ENCODE assay signal across 8 mouse cellular contexts in the genomic region with DNA sequence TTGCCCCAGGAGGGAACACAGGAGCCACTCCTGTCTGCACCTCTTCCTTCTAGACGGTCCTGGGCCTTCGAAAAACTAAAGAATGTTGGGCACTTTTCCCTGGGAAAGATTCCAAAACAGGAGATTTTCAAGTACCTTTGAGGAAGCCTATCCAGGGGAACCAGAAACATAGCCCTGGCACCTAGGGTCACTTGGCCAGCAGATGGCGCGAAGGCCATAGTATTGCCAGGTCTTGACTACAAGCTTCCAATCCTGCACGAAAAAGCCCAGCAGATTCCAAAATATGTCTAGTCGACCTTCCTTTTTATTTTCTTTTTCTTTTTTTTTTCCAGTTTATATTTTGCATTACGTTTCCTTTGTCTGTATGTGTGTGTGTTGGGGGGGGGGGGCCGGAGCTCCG. TPM values are rescaled to one million over a fixed set of nuclear protein-coding genes. Genes with fewer than 3 reads are reported as not detected.
DNase-seq lines count a peak whose midpoint lies in the region; ATAC-seq and TF ChIP-seq lines count a peak whose summit lies in the region.
"Had no signal": no experiment of that assay in that cellular context is flagged by ENCODE, and none has a peak within 500 bp of the region (broad histone marks: within the 10 kb centered on the region; RNA-seq: fewer than 3 reads in every experiment).

No protein-coding gene starts in this region.

- WGBS in heart, embryonic 11.5 days (ENCODE audit: insufficient replicate concordance) = 47% methylated on average over 9 of the region's 9 CpGs
- 59% methylated on average over 9 of the region's 9 CpGs for WGBS in spleen, adult 2 months
- WGBS in embryonic facial prominence, embryonic 11.5 days = 58% methylated on average over 9 of the region's 9 CpGs

- no peaks in the 10 kb centered on the region for H3K27me3 ChIP-seq in heart, embryonic 11.5 days (ENCODE audit: control insufficient read depth, insufficient read depth, low read length)
- no peaks in the 10 kb centered on the region for H3K27me3 ChIP-seq in spleen, adult 2 months (ENCODE audit: control insufficient read depth, insufficient read depth, low read length)
- H3K27me3 ChIP-seq in embryonic facial prominence, embryonic 11.5 days (ENCODE audit: control insufficient read depth, insufficient read depth, low read length) = no peaks in the 10 kb centered on the region
- H3K27me3 ChIP-seq: embryonic facial prominence, embryonic 12.5 days had no signal

- no peak overlapping the region for H3K9ac ChIP-seq in heart, embryonic 11.5 days (ENCODE audit: low read depth, low read length)
- no peak overlapping the region for H3K9ac ChIP-seq in embryonic facial prominence, embryonic 11.5 days (replicated peaks; ENCODE audit: low read length)
- H3K9ac ChIP-seq: embryonic facial prominence, embryonic 12.5 days had no signal

- H3K9me3 ChIP-seq in heart, embryonic 11.5 days (replicated peaks; ENCODE audit: control insufficient read depth, low read length) = no peaks in the 10 kb centered on the region
- H3K9me3 ChIP-seq in embryonic facial prominence, embryonic 11.5 days (replicated peaks; ENCODE audit: control insufficient read depth, low read length) = no peaks in the 10 kb centered on the region
- H3K9me3 ChIP-seq: embryonic facial prominence, embryonic 12.5 days had no signal

- intact Hi-C loops in heart, postnatal 10 days (cut with DNase I) = loop anchor here (5.0 kb wide), 4 partner anchors 54 to 369 kb away; no protein-coding TSS in a partner anchor

- peak; percentile 38 to 66 for DNase-seq in heart, postnatal 10 days
- no peak for DNase-seq in spleen, adult 2 months (ENCODE audit: low read depth in 1 of 2, low spot score in 2 of 2)
- DNase-seq in spleen, postnatal 4 days (ENCODE audit: low spot score in 2 of 2) = no peak
- peak; percentile 57 for DNase-seq in embryonic facial prominence, embryonic 11.5 days (ENCODE audit: low spot score)
- peak; percentile 90 for DNase-seq in lung, postnatal 25 days (ENCODE audit: low spot score)
- no peak for DNase-seq in gastrocnemius, postnatal 4 days (ENCODE audit: low spot score in 2 of 2)

- no peak for TF ChIP-seq POLR2A in spleen, adult 2 months (IDR thresholded peaks at IDR 0.05; ENCODE audit: low read depth, low read length)

- peak; percentile 19; the same call in 1 of the 2 replicates for TF ChIP-seq CTCF in spleen, adult 2 months (IDR thresholded peaks at IDR 0.05; ENCODE audit: extremely low read depth, insufficient read depth, insufficient read length, insufficient replicate concordance)

- no peak overlapping the region for H3K27ac ChIP-seq in heart, embryonic 11.5 days (ENCODE audit: low read depth, low read length)
- H3K27ac ChIP-seq in spleen, adult 2 months (ENCODE audit: insufficient read depth, low read length) = no peak overlapping the region
- no peak overlapping the region for H3K27ac ChIP-seq in embryonic facial prominence, embryonic 11.5 days (replicated peaks; ENCODE audit: low read depth, low read length)
- H3K27ac ChIP-seq: embryonic facial prominence, embryonic 12.5 days had no signal

- no peaks in the 10 kb centered on the region for H3K4me1 ChIP-seq in heart, embryonic 11.5 days (ENCODE audit: control insufficient read depth, insufficient read depth, low read length)
- no peaks in the 10 kb centered on the region for H3K4me1 ChIP-seq in spleen, adult 2 months (ENCODE audit: control insufficient read depth, insufficient read depth, insufficient read length)
- no peaks in the 10 kb centered on the region for H3K4me1 ChIP-seq in embryonic facial prominence, embryonic 11.5 days (ENCODE audit: control insufficient read depth, insufficient read depth, low read length)
- H3K4me1 ChIP-seq: embryonic facial prominence, embryonic 12.5 days had no signal

- no peaks in the 10 kb centered on the region for H3K36me3 ChIP-seq in heart, embryonic 11.5 days (ENCODE audit: control insufficient read depth, insufficient read depth, low read length)
- H3K36me3 ChIP-seq in spleen, adult 2 months (ENCODE audit: control insufficient read depth, insufficient read depth, low read length) = no peaks in the 10 kb centered on the region
- H3K36me3 ChIP-seq in embryonic facial prominence, embryonic 11.5 days (replicated peaks; ENCODE audit: control insufficient read depth, insufficient read depth, low read depth, low read length) = no peaks in the 10 kb centered on the region
- H3K36me3 ChIP-seq: embryonic facial prominence, embryonic 12.5 days had no signal

- no peak for ATAC-seq in heart, embryonic 11.5 days (replicated peaks; ENCODE audit: insufficient number of reproducible peaks, low FRiP score, low TSS enrichment)
- ATAC-seq in embryonic facial prominence, embryonic 11.5 days (replicated peaks; ENCODE audit: insufficient number of reproducible peaks, low FRiP score, low TSS enrichment, low read depth) = no peak

- H3K4me2 ChIP-seq in heart, embryonic 11.5 days = no peak overlapping the region
- no peak overlapping the region for H3K4me2 ChIP-seq in embryonic facial prominence, embryonic 11.5 days (ENCODE audit: low read depth, low read length)
- H3K4me2 ChIP-seq: embryonic facial prominence, embryonic 12.5 days had no signal

- H3K4me3 ChIP-seq in heart, embryonic 11.5 days (ENCODE audit: low read depth, low read length) = no peak overlapping the region
- H3K4me3 ChIP-seq in spleen, adult 2 months (ENCODE audit: extremely low read depth, insufficient read depth, insufficient read length) = no peak overlapping the region
- no peak overlapping the region for H3K4me3 ChIP-seq in embryonic facial prominence, embryonic 11.5 days (ENCODE audit: low read depth, low read length)
- H3K4me3 ChIP-seq: embryonic facial prominence, embryonic 12.5 days had no signal

RNA-seq across cellular contexts. Expression of gene Ngp, which starts 5.8 kb away (rescaled TPM):
- total RNA-seq in heart, postnatal 10 days (2021) = 1 to 10 TPM in 1 of 2 experiments, under 1 TPM in 1; 0.92 to 1.8 TPM
- polyA plus RNA-seq in heart, embryonic 11.5 days (2014; fragmentation: Nextera tagmentation; extraction: Ambion mirVana) = 0.42 and 1.6 TPM in 2 replicates
- polyA plus RNA-seq in spleen, adult 2 months (2012; rRNA removed) = 54.9 and 71.8 TPM in 2 replicates
- 1.5 and 2.3 TPM in 2 replicates for polyA plus RNA-seq in embryonic facial prominence, embryonic 11.5 days (2014; fragmentation: Nextera tagmentation; extraction: Ambion mirVana)
- total RNA-seq in gastrocnemius, postnatal 4 days (2021) = 1 to 10 TPM in 1 of 2 experiments, under 1 TPM in 1; 0.98 to 3.5 TPM

RNA-seq across cellular contexts. Expression of gene Ptpn23, which starts 5.8 kb away (rescaled TPM):
- 10 to 100 TPM; 23.1 to 25.2 TPM for total RNA-seq in heart, postnatal 10 days (2021)
- polyA plus RNA-seq in heart, embryonic 11.5 days (2014; fragmentation: Nextera tagmentation; extraction: Ambion mirVana) = 11.7 and 14.1 TPM in 2 replicates
- polyA plus RNA-seq in spleen, adult 2 months (2012; rRNA removed) = 35.8 and 35.9 TPM in 2 replicates
- 11.0 and 14.6 TPM in 2 replicates for polyA plus RNA-seq in embryonic facial prominence, embryonic 11.5 days (2014; fragmentation: Nextera tagmentation; extraction: Ambion mirVana)
- 10 to 100 TPM; 29.5 to 34.0 TPM for total RNA-seq in gastrocnemius, postnatal 4 days (2021)

Comparison
In these comparisons a context has a peak if more than half of its experiments do, and no peak if none do; other contexts are left out.
1. DNase-seq: peak in heart, postnatal 10 days (2 of 2), embryonic facial prominence, embryonic 11.5 days (single experiment) and lung, postnatal 25 days (single experiment); none in spleen, adult 2 months (0 of 2), spleen, postnatal 4 days (0 of 2) and gastrocnemius, postnatal 4 days (0 of 2).
2. RNA of gene Ngp, which starts 5.8 kb away (polyA plus RNA-seq): 54.9 to 71.8 TPM in spleen, adult 2 months; 0.42 to 1.6 TPM in heart, embryonic 11.5 days and 1.5 to 2.3 TPM in embryonic facial prominence, embryonic 11.5 days; every median in the first group is over 10 times any median in the second.